Mouse (Mus musculus) stomach, embryonic 15.5 days (tissue): ENCODE measurements at regions not wholly inside any gene's neighbourhood (a gene's known extent, or its start where the extent isn't known, plus 50 kb on each side); places are given as distances from the start of the nearest gene placed in this dataset.

Experiments
- ATAC-seq: fragments of 200-750 bp; cut with Nextera tagmentation; 2 replicates; pipeline ENCODE4 v1.8.0; 2017; ENCODE audit warnings: low read depth, moderate number of reproducible peaks, moderate TSS enrichment; ENCODE audit not compliant: insufficient read depth, low FRiP score
- H3K27ac ChIP-seq: fragments of 300-500 bp; sonication (generic); 2 replicates; pipeline ENCODE4 v1.5.1; 2015; ENCODE audit warnings: mild to moderate bottlenecking, inconsistent platforms
- H3K27me3 ChIP-seq: fragments of 300-500 bp; sonication (generic); replicated peaks from 2 replicates; pipeline ENCODE4 v1.6.1; 2015; ENCODE audit warnings: inconsistent platforms
- H3K36me3 ChIP-seq: fragments of 300-500 bp; sonication (generic); 2 replicates; pipeline ENCODE4 v1.6.1; 2015; ENCODE audit warnings: inconsistent platforms
- H3K4me1 ChIP-seq: fragments of 300-500 bp; sonication (generic); 2 replicates; pipeline ENCODE4 v1.6.1; 2015; ENCODE audit warnings: inconsistent platforms
- H3K4me2 ChIP-seq: fragments of 300-500 bp; sonication (generic); 2 replicates; pipeline ENCODE4 v1.6.1; 2015; ENCODE audit warnings: mild to moderate bottlenecking, inconsistent platforms
- H3K4me3 ChIP-seq: fragments of 300-500 bp; sonication (generic); replicated peaks from 2 replicates; pipeline ENCODE4 v1.5.1; 2015; ENCODE audit warnings: inconsistent platforms
- H3K9ac ChIP-seq: fragments of 300-500 bp; sonication (generic); 2 replicates; pipeline ENCODE4 v1.6.1; 2015; ENCODE audit warnings: inconsistent platforms
- H3K9me3 ChIP-seq: fragments of 300-500 bp; sonication (generic); 2 replicates; pipeline ENCODE4 v1.6.1; 2016; ENCODE audit warnings: inconsistent platforms
- WGBS: fragments of 180-500 bp; shearing (Covaris S2); methylation state at CpG from one replicate; pipeline ENCODE4 v1.1.7; 2015; 5-methylcytosine and 5-hydroxymethylcytosine counted together

- 54% methylated on average over 6 of the region's 6 CpGs for WGBS
- H3K9me3 ChIP-seq, result no peaks in the 10 kb centered on the region
- no peak for ATAC-seq
- no peak overlapping the region for H3K9ac ChIP-seq
- H3K36me3 ChIP-seq, result no peaks in the 10 kb centered on the region
- H3K4me2 ChIP-seq, result no peak overlapping the region
- no peak overlapping the region for H3K27ac ChIP-seq
- no peaks in the 10 kb centered on the region for H3K27me3 ChIP-seq
- H3K4me3 ChIP-seq, result no peak overlapping the region
- H3K4me1 ChIP-seq, result no peaks in the 10 kb centered on the region
Measured at GRCm38 (mm10) chr15:88325108-88325507, 275.0 kb upstream of the Zdhhc25 start.

- no peaks in the 10 kb centered on the region for H3K4me1 ChIP-seq
- H3K27ac ChIP-seq, result no peak overlapping the region
- no peaks in the 10 kb centered on the region for H3K36me3 ChIP-seq
- 85% methylated on average over 2 of the region's 2 CpGs for WGBS
- H3K27me3 ChIP-seq, result no peaks in the 10 kb centered on the region
- ATAC-seq, result no peak
- no peak overlapping the region for H3K4me2 ChIP-seq
- no peaks in the 10 kb centered on the region for H3K9me3 ChIP-seq
- no peak overlapping the region for H3K9ac ChIP-seq
- H3K4me3 ChIP-seq, result no peak overlapping the region
Measured at GRCm38 (mm10) chr15:88353206-88353605, 246.9 kb upstream of the Zdhhc25 start.

GRCm38 (mm10) chr15:88360375-88361035 is 239.6 kb upstream of the Zdhhc25 start:
- Histone ChIP-seq H3K36me3 (no peaks in the 10 kb centered on the region), H3K4me2 (no peak overlapping the region), H3K9ac (no peak overlapping the region), H3K27ac (no peak overlapping the region), H3K9me3 (no peaks in the 10 kb centered on the region), H3K27me3 (no peaks in the 10 kb centered on the region), H3K4me1 (no peaks in the 10 kb centered on the region), H3K4me3 (no peak overlapping the region)
- 36% methylated on average over 12 of the region's 12 CpGs for WGBS
- ATAC-seq, result no peak

- Histone ChIP-seq H3K27ac (no peak overlapping the region), H3K4me3 (no peak overlapping the region), H3K27me3 (no peaks in the 10 kb centered on the region), H3K4me2 (no peak overlapping the region), H3K36me3 (no peaks in the 10 kb centered on the region), H3K9me3 (no peaks in the 10 kb centered on the region), H3K4me1 (no peaks in the 10 kb centered on the region), H3K9ac (no peak overlapping the region)
- no peak for ATAC-seq
- WGBS, result 71% methylated on average over 5 of the region's 5 CpGs
Measured at GRCm38 (mm10) chr15:88361351-88361750, 238.8 kb upstream of the Zdhhc25 start.

- no peaks in the 10 kb centered on the region for H3K4me1 ChIP-seq
- WGBS, result 55% methylated on average over 6 of the region's 6 CpGs
- H3K9me3 ChIP-seq, result no peaks in the 10 kb centered on the region
- ATAC-seq, result no peak
- no peak overlapping the region for H3K9ac ChIP-seq
- H3K27ac ChIP-seq, result no peak overlapping the region
- no peaks in the 10 kb centered on the region for H3K36me3 ChIP-seq
- H3K27me3 ChIP-seq, result no peaks in the 10 kb centered on the region
- H3K4me2 ChIP-seq, result no peak overlapping the region
- no peak overlapping the region for H3K4me3 ChIP-seq
Measured at GRCm38 (mm10) chr15:88362966-88363365, 237.1 kb upstream of the Zdhhc25 start.

GRCm38 (mm10) chr15:88370366-88370765 is 229.7 kb upstream of the Zdhhc25 start:
- Histone ChIP-seq H3K27me3 (no peaks in the 10 kb centered on the region), H3K4me3 (no peak overlapping the region), H3K9ac (no peak overlapping the region), H3K27ac (no peak overlapping the region), H3K4me2 (no peak overlapping the region), H3K9me3 (no peaks in the 10 kb centered on the region), H3K4me1 (no peaks in the 10 kb centered on the region), H3K36me3 (no peaks in the 10 kb centered on the region)
- WGBS, result 80% methylated on average over 5 of the region's 5 CpGs
- ATAC-seq, result no peak

GRCm38 (mm10) chr15:88372039-88372438 is 228.1 kb upstream of the Zdhhc25 start:
- Histone ChIP-seq H3K9me3 (no peaks in the 10 kb centered on the region), H3K9ac (no peak overlapping the region), H3K27me3 (no peaks in the 10 kb centered on the region), H3K27ac (no peak overlapping the region), H3K4me1 (no peaks in the 10 kb centered on the region), H3K36me3 (no peaks in the 10 kb centered on the region), H3K4me3 (no peak overlapping the region), H3K4me2 (no peak overlapping the region)
- no peak for ATAC-seq
- WGBS, result 72% methylated on average over 8 of the region's 8 CpGs

- Histone ChIP-seq H3K4me2 (no peak overlapping the region), H3K36me3 (no peaks in the 10 kb centered on the region), H3K9me3 (no peaks in the 10 kb centered on the region), H3K4me1 (no peaks in the 10 kb centered on the region), H3K27me3 (no peaks in the 10 kb centered on the region), H3K4me3 (no peak overlapping the region), H3K27ac (no peak overlapping the region), H3K9ac (no peak overlapping the region)
- ATAC-seq, result no peak
- 54% methylated on average over 6 of the region's 6 CpGs for WGBS
Measured at GRCm38 (mm10) chr15:88373923-88374322, 226.2 kb upstream of the Zdhhc25 start.

GRCm38 (mm10) chr15:88379342-88379741 is 220.8 kb upstream of the Zdhhc25 start:
- H3K36me3 ChIP-seq, result no peaks in the 10 kb centered on the region
- H3K4me2 ChIP-seq, result no peak overlapping the region
- H3K9me3 ChIP-seq, result no peaks in the 10 kb centered on the region
- H3K9ac ChIP-seq, result no peak overlapping the region
- 70% methylated on average over 7 of the region's 7 CpGs for WGBS
- no peaks in the 10 kb centered on the region for H3K4me1 ChIP-seq
- no peak overlapping the region for H3K27ac ChIP-seq
- H3K27me3 ChIP-seq, result no peaks in the 10 kb centered on the region; the same call in 1 of the 2 replicates
- no peak overlapping the region for H3K4me3 ChIP-seq
- no peak for ATAC-seq

- Histone ChIP-seq H3K4me1 (no peaks in the 10 kb centered on the region), H3K9me3 (no peaks in the 10 kb centered on the region), H3K9ac (no peak overlapping the region), H3K27ac (no peak overlapping the region), H3K36me3 (no peaks in the 10 kb centered on the region), H3K4me2 (no peak overlapping the region), H3K27me3 (no peaks in the 10 kb centered on the region; the same call in 1 of the 2 replicates), H3K4me3 (no peak overlapping the region)
- no peak for ATAC-seq
- WGBS, result 35% methylated on average over 6 of the region's 6 CpGs
Measured at GRCm38 (mm10) chr15:88379951-88380623, 220.0 kb upstream of the Zdhhc25 start.

- no peak for ATAC-seq
- no peaks in the 10 kb centered on the region for H3K9me3 ChIP-seq
- WGBS, result 24% methylated on average over 10 of the region's 10 CpGs
- no peaks in the 10 kb centered on the region for H3K4me1 ChIP-seq
- no peak overlapping the region for H3K27ac ChIP-seq
- no peaks in the 10 kb centered on the region; the same call in 1 of the 2 replicates for H3K27me3 ChIP-seq
- no peak overlapping the region for H3K4me3 ChIP-seq
- H3K4me2 ChIP-seq, result no peak overlapping the region
- no peak overlapping the region for H3K9ac ChIP-seq
- H3K36me3 ChIP-seq, result no peaks in the 10 kb centered on the region
Measured at GRCm38 (mm10) chr15:88381419-88381818, 218.7 kb upstream of the Zdhhc25 start.

- H3K4me3 ChIP-seq, result no peak overlapping the region
- no peaks in the 10 kb centered on the region for H3K4me1 ChIP-seq
- H3K36me3 ChIP-seq, result no peaks in the 10 kb centered on the region
- H3K9ac ChIP-seq, result no peak overlapping the region
- 83% methylated on average over 2 of the region's 2 CpGs for WGBS
- no peak for ATAC-seq
- no peaks in the 10 kb centered on the region for H3K9me3 ChIP-seq
- no peak overlapping the region for H3K27ac ChIP-seq
- H3K4me2 ChIP-seq, result no peak overlapping the region
- H3K27me3 ChIP-seq, result no peaks in the 10 kb centered on the region
Measured at GRCm38 (mm10) chr15:88385943-88386342, 214.2 kb upstream of the Zdhhc25 start.
